Mouse (Mus musculus) thymus, adult 2 months (tissue): Measurements from ENCODE around the gene Hpd.

Source experiments
- CTCF ChIP-seq: fragments of 200-500 bp; IDR thresholded peaks from 2 replicates; pipeline ENCODE4 v1.5.1; 2012; ENCODE audit warnings: mild to moderate bottlenecking, control low read depth, low read length, moderate library complexity, borderline replicate concordance; ENCODE audit not compliant: control insufficient read depth, poor library complexity, insufficient read depth; ENCODE audit errors: extremely low read depth
- POLR2A ChIP-seq: fragments of 200-500 bp; IDR thresholded peaks from 2 replicates; pipeline ENCODE4 v1.6.1; 2012; ENCODE audit warnings: mild to moderate bottlenecking, low read length, control low read depth, moderate library complexity; ENCODE audit not compliant: control insufficient read depth, poor library complexity, insufficient read depth; ENCODE audit errors: extremely low read depth

- TF ChIP-seq POLR2A (no peak), CTCF (no peak)
These were observed 22.2 kb downstream of the Hpd start for GRCm38 (mm10) chr5:123160341-123160740.
